Mouse (Mus musculus) CH12.LX (cell line): ENCODE results near the gene Nfatc2ip. TPM values are rescaled to one million over a fixed set of nuclear protein-coding genes. Genes with fewer than 3 reads are reported as not detected.

Experiments
- DNase-seq: peaks from one replicate; pipeline ENCODE4 v3.0.0-alpha.2; 2013; ENCODE audit errors: extremely low read depth
- H3K27ac ChIP-seq: 2 replicates; pipeline ENCODE4 v1.5.1; 2012; ENCODE audit warnings: low read depth, mild to moderate bottlenecking, control low read depth, moderate library complexity; ENCODE audit not compliant: insufficient read depth
- H3K27me3 ChIP-seq: replicated peaks from 2 replicates; pipeline ENCODE3; 2012; ENCODE audit warnings: inconsistent platforms
- H3K36me3 ChIP-seq, 2 experiments: replicated peaks in 1 of 2; 2 replicates each; pipeline versions ENCODE3 to v1.6.1; 2012; ENCODE audit warnings: inconsistent platforms in 1 of 2, low read length in 1 of 2, mild to moderate bottlenecking in 1 of 2, mixed read lengths in 1 of 2, moderate library complexity in 1 of 2; ENCODE audit not compliant: control insufficient read depth in 1 of 2, insufficient read depth in 1 of 2
- H3K4me1 ChIP-seq, 2 experiments: 2 replicates each; pipeline ENCODE4 v1.6.1; 2012; ENCODE audit warnings: inconsistent platforms in 1 of 2, moderate library complexity in 1 of 2; ENCODE audit not compliant: insufficient read depth in 2 of 2, control insufficient read depth in 1 of 2
- H3K4me2 ChIP-seq: 2 replicates; pipeline ENCODE4 v1.6.1; 2012; ENCODE audit warnings: low read depth, mild to moderate bottlenecking, control low read depth; ENCODE audit not compliant: poor library complexity, insufficient read depth, severe bottlenecking
- H3K4me3 ChIP-seq, 3 experiments: fragments of 150-350 bp in 1 of 3; sonication (generic) in 1 of 3; replicated peaks in 1 of 3; 2 replicates each; pipeline versions ENCODE3 to v1.5.1; 2011 to 2012; ENCODE audit warnings: low read depth in 2 of 3, low read length in 2 of 3, mild to moderate bottlenecking in 2 of 3, moderate library complexity in 2 of 3, control low read depth in 1 of 3, improper control_type of control experiment in 1 of 3, inconsistent platforms in 1 of 3, mixed read lengths in 1 of 3; ENCODE audit not compliant: poor library complexity in 1 of 3
- H3K79me2 ChIP-seq: replicated peaks from 2 replicates; pipeline ENCODE4 v1.6.1; 2012; ENCODE audit warnings: mild to moderate bottlenecking, moderate library complexity; ENCODE audit not compliant: control insufficient read depth, poor library complexity, insufficient read depth, severe bottlenecking; ENCODE audit errors: extremely low read depth
- H3K9ac ChIP-seq: 2 replicates; pipeline ENCODE4 v1.6.1; 2012; ENCODE audit warnings: low read depth, mild to moderate bottlenecking, control low read depth, moderate library complexity; ENCODE audit not compliant: insufficient read depth
- H3K9me3 ChIP-seq: replicated peaks from 2 replicates; pipeline ENCODE3; 2012; ENCODE audit warnings: low read length, inconsistent platforms, mixed read lengths
- BHLHE40 ChIP-seq: IDR thresholded peaks from 2 replicates; pipeline ENCODE4 v1.6.1; 2011; ENCODE audit warnings: mild to moderate bottlenecking, low read depth, low read length, improper control_type of control experiment
- EP300 ChIP-seq: IDR thresholded peaks from 2 replicates; pipeline ENCODE4 v1.6.1; 2011; ENCODE audit warnings: low read length, improper control_type of control experiment
- ETS1 ChIP-seq: conservative IDR thresholded peaks from 2 replicates; pipeline ENCODE4 v1.6.1; 2012; ENCODE audit warnings: low read depth, mild to moderate bottlenecking, inconsistent platforms, low read length, improper control_type of control experiment, moderate library complexity
- HCFC1 ChIP-seq: IDR thresholded peaks from 2 replicates; pipeline ENCODE4 v1.6.1; 2012; ENCODE audit warnings: low read depth, mild to moderate bottlenecking, inconsistent platforms, low read length, improper control_type of control experiment
- IRF4 ChIP-seq: IDR thresholded peaks from 2 replicates; pipeline ENCODE4 v1.6.1; 2014; ENCODE audit warnings: low read depth, mild to moderate bottlenecking, inconsistent platforms, low read length, improper control_type of control experiment
- JUND ChIP-seq: conservative IDR thresholded peaks from 2 replicates; pipeline ENCODE4 v1.6.1; 2011; ENCODE audit warnings: low read depth, low read length, improper control_type of control experiment
- KAT2A ChIP-seq: IDR thresholded peaks from 2 replicates; pipeline ENCODE4 v1.6.1; 2012; ENCODE audit warnings: low read length, improper control_type of control experiment, inconsistent platforms; ENCODE audit not compliant: insufficient replicate concordance
- MAFK ChIP-seq: IDR thresholded peaks from 2 replicates; pipeline ENCODE4 v1.6.1; 2011; ENCODE audit warnings: low read length, improper control_type of control experiment; ENCODE audit not compliant: insufficient replicate concordance
- MYC ChIP-seq: IDR thresholded peaks from 2 replicates; pipeline ENCODE4 v1.6.1; 2011; ENCODE audit warnings: low read depth, mild to moderate bottlenecking, improper control_type of control experiment, low read length
- NRF1 ChIP-seq: IDR thresholded peaks from 2 replicates; pipeline ENCODE4 v1.6.1; 2014; ENCODE audit warnings: low read depth, mild to moderate bottlenecking, inconsistent platforms, low read length, improper control_type of control experiment, moderate library complexity
- PAX5 ChIP-seq: IDR thresholded peaks from 2 replicates; pipeline ENCODE4 v1.6.1; 2012; ENCODE audit warnings: low read length, inconsistent platforms, mixed read lengths
- POLR2A ChIP-seq: IDR thresholded peaks from 2 replicates; pipeline ENCODE4 v1.6.1; 2011; ENCODE audit warnings: low read depth, mild to moderate bottlenecking, improper control_type of control experiment, low read length
- SIN3A ChIP-seq: IDR thresholded peaks from 2 replicates; pipeline ENCODE4 v1.6.1; 2012; ENCODE audit warnings: low read length, improper control_type of control experiment, inconsistent platforms
- SMC3 ChIP-seq: IDR thresholded peaks from 2 replicates; pipeline ENCODE4 v1.6.1; 2011; ENCODE audit warnings: low read depth, low read length, improper control_type of control experiment
- TBP ChIP-seq: conservative IDR thresholded peaks from 2 replicates; pipeline ENCODE4 v1.6.1; 2011; ENCODE audit warnings: low read depth, low read length, improper control_type of control experiment
- TCF12 ChIP-seq: IDR thresholded peaks from 2 replicates; pipeline ENCODE4 v1.6.1; 2014; ENCODE audit warnings: low read depth, mild to moderate bottlenecking, inconsistent platforms, low read length, improper control_type of control experiment
- UBTF ChIP-seq: IDR thresholded peaks from 2 replicates; pipeline ENCODE4 v1.6.1; 2012; ENCODE audit warnings: low read depth, mild to moderate bottlenecking, inconsistent platforms, low read length, improper control_type of control experiment, moderate library complexity
- USF1 ChIP-seq: IDR thresholded peaks from 2 replicates; pipeline ENCODE4 v1.6.1; 2014; ENCODE audit warnings: low read depth, mild to moderate bottlenecking, inconsistent platforms, low read length, improper control_type of control experiment
- USF2 ChIP-seq: conservative IDR thresholded peaks from 2 replicates; pipeline ENCODE4 v1.6.1; 2011; ENCODE audit warnings: low read depth, low read length, improper control_type of control experiment
- ZC3H11A ChIP-seq: IDR thresholded peaks from 2 replicates; pipeline ENCODE4 v1.6.1; 2012; ENCODE audit warnings: low read depth, mild to moderate bottlenecking, inconsistent platforms, low read length, improper control_type of control experiment
- ZKSCAN1 ChIP-seq: IDR thresholded peaks from 2 replicates; pipeline ENCODE4 v1.6.1; 2012; ENCODE audit warnings: low read depth, inconsistent platforms, low read length, improper control_type of control experiment, borderline replicate concordance
- ZMIZ1 ChIP-seq: IDR thresholded peaks from 2 replicates; pipeline ENCODE4 v1.6.1; 2012; ENCODE audit warnings: low read depth, mild to moderate bottlenecking, inconsistent platforms, low read length, improper control_type of control experiment
- dilution Hi-C: fragments of 300-500 bp; cut with MboI; formaldehyde crosslinking; loops from 2 replicates; pipeline ENCODE4 v1.14.3; 2020; ENCODE audit warnings: low sequenced_read_pairs; ENCODE audit not compliant: extremely low pct_unique_long_range_greater_than_20kb, extremely low pct_ligation_motif_present
- in situ Hi-C: fragments of 300-500 bp; cut with MboI; formaldehyde crosslinking; loops from 3 replicates; pipeline ENCODE4 v1.14.3; 2019; ENCODE audit warnings: low sequenced_read_pairs, low pct_ligation_motif_present, low pct_unique_long_range_greater_than_20kb, mixed read lengths
- polyA plus RNA-seq: library from polyadenylated mRNA; unstranded; fragments of >175 nt; gene quantifications from 2 replicates; pipeline ENCODE4 v1.2.1, GENCODE M21; 2012; ENCODE audit warnings: low read depth; ENCODE audit not compliant: insufficient read length
- total RNA-seq, 2 experiments: library from RNA; depleted of rRNA; stranded (reverse); fragments of 300-350 nt in 1 of 2; fragments of >200 nt in 1 of 2; gene quantifications; 2 replicates each; pipeline ENCODE4 v1.2.3; 2012 to 2014

Nfatc2ip gene
- total and polyA plus RNA-seq, 3 experiments, result 7.8 to 15.0 (median 13.9) TPM

GRCm38 (mm10) chr7:126434726-126435125 is 38.2 kb upstream of the Nfatc2ip start:
- Histone ChIP-seq H3K27me3 (no peaks in the 10 kb centered on the region), H3K9ac (no peak overlapping the region), H3K27ac (no peak overlapping the region), H3K9me3 (no peaks in the 10 kb centered on the region), H3K4me3 (no peak overlapping the region), H3K79me2 (peaks cover 7% of the 10 kb centered on the region; the same call in 1 of the 2 replicates), H3K36me3 (peaks cover 61 to 95% of the 10 kb centered on the region in 2 experiments), H3K4me2 (no peak overlapping the region), H3K4me1 (peaks cover 5 to 28% of the 10 kb centered on the region in 2 experiments)
- DNase-seq, result no peak
- no peak for TF ChIP-seq MAFK
- no peak for TF ChIP-seq NRF1
- TF ChIP-seq IRF4, result no peak
- no peak for TF ChIP-seq KAT2A
- TF ChIP-seq ZMIZ1, result no peak
- no peak for TF ChIP-seq USF1
- no peak for TF ChIP-seq BHLHE40
- no peak for TF ChIP-seq MYC
- TF ChIP-seq POLR2A, result no peak
- TF ChIP-seq EP300, result no peak
- in situ Hi-C loops (loop anchor here (5.0 kb wide), 1 partner anchor 37 kb away; the partner anchor contains the start of gene Nfatc2ip), dilution Hi-C loops (no loop called here)

GRCm38 (mm10) chr7:126430167-126430566 is 33.6 kb upstream of the Nfatc2ip start:
- no peak for TF ChIP-seq MAFK
- TF ChIP-seq UBTF, result no peak
- no peak for TF ChIP-seq JUND
- no peak for TF ChIP-seq SMC3
- TF ChIP-seq ETS1, result no peak
- TF ChIP-seq SIN3A, result no peak
- no peak for TF ChIP-seq PAX5
- no peak for TF ChIP-seq TCF12
- no peak for TF ChIP-seq ZKSCAN1
- no peak for TF ChIP-seq USF1
- TF ChIP-seq USF2, result no peak
- TF ChIP-seq TBP, result no peak
- no peak for TF ChIP-seq HCFC1
- no peak for TF ChIP-seq ZC3H11A
- in situ Hi-C loops (no loop called here), dilution Hi-C loops (no loop called here)
- no peak overlapping the region for H3K9ac ChIP-seq
- DNase-seq, result no peak
- H3K79me2 ChIP-seq, result peaks cover 11% of the 10 kb centered on the region; the same call in 1 of the 2 replicates
- H3K9me3 ChIP-seq, result peaks cover 7% of the 10 kb centered on the region
- H3K36me3 ChIP-seq, result peaks cover 42 to 67% of the 10 kb centered on the region in 2 experiments
- H3K4me3 ChIP-seq, result peak overlapping the region in 1 of 3 experiments; percentile 71
- peaks cover 9 to 42% of the 10 kb centered on the region in 2 experiments for H3K4me1 ChIP-seq
- no peak overlapping the region for H3K4me2 ChIP-seq
- H3K27ac ChIP-seq, result no peak overlapping the region
- H3K27me3 ChIP-seq, result no peaks in the 10 kb centered on the region
